Mouse (Mus musculus) gastrocnemius, postnatal 4 days (tissue): ENCODE measurements around the gene Hddc3. TPM values are rescaled to one million over a fixed set of nuclear protein-coding genes. Genes with fewer than 3 reads are reported as not detected.

Experiments
- DNase-seq, 2 experiments: peaks; one replicate each; pipeline ENCODE4 v3.0.0; 2021 to 2022; ENCODE audit warnings: low spot score in 2 of 2, mixed read lengths in 2 of 2
- total RNA-seq, 2 experiments: library from RNA; stranded (reverse); gene quantifications; 2 replicates each; pipeline ENCODE4 v1.2.3; 2021

Hddc3 gene
- total RNA-seq, 2 experiments from 2014 or later = 48.0 to 48.3 TPM

GRCm38 (mm10) chr7:80331433-80331832, 11.5 kb upstream of the Hddc3 start:
- DNase-seq = no peak

GRCm38 (mm10) chr7:80334848-80335247, 8.1 kb upstream of the Hddc3 start:
- DNase-seq = no peak

DNA sequence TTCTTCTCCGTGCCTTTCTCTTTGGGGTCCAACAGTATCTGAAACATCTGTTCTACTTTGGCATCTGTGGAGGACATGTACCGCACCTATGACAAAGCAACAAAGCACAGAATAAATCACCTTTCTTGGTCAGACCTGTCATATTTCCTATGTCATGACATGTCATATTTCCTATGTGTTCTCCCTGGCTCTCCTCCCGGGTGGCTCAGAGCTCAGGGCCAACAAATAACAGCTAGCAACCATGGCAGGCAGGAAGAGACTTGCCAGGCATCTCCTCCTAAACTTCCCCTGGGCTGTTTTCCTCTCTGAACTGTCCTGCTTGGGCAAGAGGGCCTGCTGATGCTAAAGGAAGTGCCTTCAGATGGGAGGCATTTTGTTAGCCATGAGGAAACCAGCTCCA, 6.0 kb upstream of the Hddc3 start:
- no peak for DNase-seq

- DNase-seq = no peak
Measured at GRCm38 (mm10) chr7:80339371-80339770, 3.5 kb upstream of the Hddc3 start.

DNA sequence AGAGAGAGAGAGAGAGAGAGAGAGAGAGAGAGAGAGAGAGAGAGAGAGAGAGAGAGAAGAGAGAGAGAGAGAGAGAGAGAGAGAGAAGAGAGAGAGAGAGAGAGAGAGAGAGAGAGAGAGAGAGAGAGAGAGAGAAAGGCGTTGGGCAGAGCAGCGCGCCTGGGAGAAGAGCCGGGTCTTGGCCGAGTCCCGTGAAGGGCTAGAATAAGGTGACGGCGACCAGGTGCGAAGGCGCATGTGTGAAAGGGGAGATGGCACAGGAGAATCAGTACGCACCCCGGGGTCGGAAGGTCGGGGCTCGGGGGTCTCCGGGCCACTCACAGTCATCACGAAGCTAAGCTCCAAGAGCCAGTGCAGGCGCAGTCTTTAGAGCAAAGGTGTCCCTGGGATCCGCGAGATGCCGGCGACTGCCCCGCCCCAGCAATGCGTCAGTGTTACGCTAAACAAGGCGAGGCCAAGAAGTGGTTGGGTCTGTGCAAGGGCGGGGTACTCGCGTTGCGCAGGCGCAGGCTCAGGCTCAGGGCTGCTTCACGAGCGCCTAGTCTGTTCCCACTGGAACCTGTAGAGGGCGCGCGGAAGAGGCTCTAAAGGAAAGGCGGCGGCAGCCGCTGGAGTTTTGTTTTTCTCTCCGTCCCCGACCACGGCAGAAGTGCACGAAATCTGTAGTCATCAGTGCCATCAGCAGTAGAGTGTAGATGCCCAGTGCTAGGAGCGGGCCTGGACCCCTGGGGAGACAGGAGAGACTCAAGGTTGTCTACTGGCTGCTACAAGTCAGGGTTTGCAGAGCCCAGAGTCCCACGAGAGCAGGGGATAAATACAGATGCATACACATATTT, 2.9 kb upstream of the Hddc3 start:
- DNase-seq = peak; percentile 93 to 98

DNA sequence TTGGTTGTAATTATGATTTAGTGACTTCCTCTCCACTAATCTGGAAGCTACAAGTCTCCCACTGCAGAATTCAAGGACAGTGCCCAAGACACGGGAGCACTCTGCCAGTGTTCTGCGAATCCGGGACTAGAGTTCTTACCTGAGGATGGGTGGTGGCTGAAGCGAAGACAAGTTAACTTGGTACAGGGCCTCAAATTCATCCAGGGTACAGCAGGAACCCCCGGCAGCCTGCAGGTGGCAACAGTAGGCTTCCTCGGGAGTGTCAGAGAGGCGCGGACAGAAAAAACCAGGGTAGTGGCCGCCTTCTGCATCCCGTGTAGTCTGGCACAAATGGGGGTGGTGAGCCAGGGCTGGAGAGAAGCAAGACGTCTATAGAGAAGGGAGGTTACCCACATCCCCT, 2.1 kb upstream of the Hddc3 start, which contains the start of gene Unc45a:
Unc45a (minus strand) TSS at position 213 of the 400 bp plus-strand sequence.
- DNase-seq = peak in 1 of 2 experiments; percentile 67

- DNase-seq = no peak
Measured at GRCm38 (mm10) chr7:80341793-80342192, 1.1 kb upstream of the Hddc3 start.

DNA sequence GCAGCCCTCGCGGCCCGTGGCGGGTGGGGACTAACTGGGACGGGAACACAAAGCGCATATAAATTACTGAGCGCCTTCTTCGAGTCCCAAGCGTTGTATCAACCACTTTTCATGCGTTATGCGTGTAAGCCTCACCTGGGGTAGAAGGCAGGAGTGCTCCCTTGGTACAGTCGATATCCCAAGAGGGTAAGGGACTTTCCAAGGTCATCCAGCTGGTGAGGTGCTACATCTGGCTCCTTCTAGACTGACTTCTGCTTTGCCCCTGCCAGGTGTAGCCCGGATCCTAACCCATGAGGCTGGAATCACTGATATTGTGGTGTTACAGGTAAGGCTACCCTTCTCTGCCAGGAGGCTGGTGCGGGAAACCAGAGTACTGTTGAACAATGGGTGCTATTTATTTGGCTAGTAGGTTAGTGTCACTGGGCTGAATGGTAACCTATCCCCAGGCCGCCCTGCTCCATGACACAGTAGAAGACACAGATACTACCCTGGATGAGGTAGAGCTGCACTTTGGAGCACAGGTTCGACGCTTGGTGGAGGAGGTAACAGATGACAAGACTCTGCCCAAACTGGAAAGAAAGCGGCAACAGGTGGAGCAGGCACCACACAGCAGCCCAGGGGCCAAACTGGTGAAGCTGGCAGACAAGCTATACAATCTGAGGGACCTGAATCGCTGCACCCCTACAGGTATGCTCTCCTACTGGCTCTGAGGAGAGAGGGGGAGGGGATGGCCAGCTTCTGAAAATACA, 540 bp downstream of the Hddc3 start:
- DNase-seq = no peak

- no peak for DNase-seq
Measured at GRCm38 (mm10) chr7:80346173-80346572, 3.3 kb downstream of the Hddc3 start.

DNA sequence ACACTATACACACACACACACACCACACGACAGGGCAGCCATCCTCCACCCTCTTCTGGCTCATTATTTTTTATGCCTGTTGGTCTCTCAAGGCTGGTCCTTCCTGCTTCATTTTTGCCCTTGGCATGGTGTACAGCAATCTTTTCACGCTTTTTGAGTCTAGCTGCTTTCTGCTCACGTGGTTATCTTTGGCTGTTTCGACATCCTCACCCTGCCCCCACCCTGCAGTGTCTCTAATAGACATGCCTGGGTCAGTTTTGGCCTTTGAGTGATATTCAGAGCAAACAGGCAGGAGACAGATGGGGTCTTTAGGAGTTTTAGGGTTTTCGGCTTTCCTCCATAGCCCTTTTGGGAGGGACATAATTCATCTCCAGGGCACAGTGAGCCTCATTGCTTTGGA, 3.9 kb downstream of the Hddc3 start:
- DNase-seq = no peak

GRCm38 (mm10) chr7:80347670-80348586, 5.0 kb downstream of the Hddc3 start:
- DNase-seq = no peak

- DNase-seq = no peak
Measured at GRCm38 (mm10) chr7:80350808-80351207, 7.9 kb downstream of the Hddc3 start.

GRCm38 (mm10) chr7:80352920-80353319, 10.0 kb downstream of the Hddc3 start:
- DNase-seq = no peak

DNA sequence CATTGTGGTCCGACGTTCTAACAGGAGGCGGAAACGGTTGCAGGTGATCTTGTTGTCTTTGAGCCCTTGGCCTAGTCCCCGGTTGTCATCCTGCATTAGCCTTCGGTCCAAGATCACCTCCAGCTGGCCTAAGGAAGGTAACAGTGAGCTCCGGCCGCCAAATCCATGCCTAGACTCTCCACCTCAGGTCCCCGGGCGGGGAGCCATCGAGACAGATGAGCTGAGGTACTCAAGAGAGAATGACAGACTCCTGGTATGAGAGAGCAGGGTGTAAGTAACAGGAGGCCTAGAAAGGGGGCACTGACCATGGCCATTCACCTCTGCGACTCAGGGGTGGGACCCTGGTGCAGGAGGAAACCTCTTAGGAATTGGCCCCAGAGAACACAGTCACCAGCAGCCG, 13.4 kb downstream of the Hddc3 start:
- no peak for DNase-seq

GRCm38 (mm10) chr7:80357156-80357555, 14.3 kb downstream of the Hddc3 start:
- no peak for DNase-seq

GRCm38 (mm10) chr7:80358039-80358438, 15.1 kb downstream of the Hddc3 start:
- DNase-seq = no peak

DNA sequence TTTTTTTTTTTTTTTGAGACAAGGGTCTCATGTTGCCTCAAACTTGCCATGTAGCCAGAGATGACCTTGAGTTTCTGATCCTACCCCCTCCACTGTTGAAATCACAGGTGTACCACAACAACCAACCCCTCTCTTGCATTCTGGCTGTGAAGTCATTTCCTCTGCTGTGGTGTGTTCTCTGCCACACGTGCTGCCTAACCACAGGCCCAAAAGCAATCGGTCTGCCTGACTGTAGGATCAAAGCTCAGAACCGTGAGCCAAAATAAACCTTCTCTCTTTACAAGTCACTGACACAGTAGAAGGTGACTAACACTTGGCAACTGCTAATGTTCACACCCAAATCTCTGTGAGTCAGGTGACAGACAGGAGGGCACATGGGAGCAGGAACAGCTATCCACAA, 17.5 kb downstream of the Hddc3 start:
- DNase-seq = no peak

DNA sequence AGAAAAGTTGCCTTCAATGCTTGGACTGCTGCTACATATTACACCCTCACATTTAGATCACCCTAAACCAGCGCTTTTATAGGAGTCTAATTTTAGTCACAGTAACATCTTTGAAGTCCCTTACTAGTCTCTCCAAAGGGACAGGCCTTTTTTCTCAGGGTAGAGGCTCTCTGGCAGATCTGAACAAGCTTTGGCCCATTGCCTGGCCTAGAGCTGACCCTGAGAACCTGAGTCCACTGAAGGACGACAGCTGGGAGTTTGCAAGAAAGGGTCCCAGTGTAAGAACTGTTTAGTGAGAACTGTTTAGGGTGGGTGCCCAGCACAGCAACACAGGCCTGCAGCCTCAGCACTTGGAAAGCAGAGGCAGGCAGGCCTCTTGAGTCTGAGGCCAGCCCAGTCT, 22.9 kb downstream of the Hddc3 start:
- no peak for DNase-seq

DNA sequence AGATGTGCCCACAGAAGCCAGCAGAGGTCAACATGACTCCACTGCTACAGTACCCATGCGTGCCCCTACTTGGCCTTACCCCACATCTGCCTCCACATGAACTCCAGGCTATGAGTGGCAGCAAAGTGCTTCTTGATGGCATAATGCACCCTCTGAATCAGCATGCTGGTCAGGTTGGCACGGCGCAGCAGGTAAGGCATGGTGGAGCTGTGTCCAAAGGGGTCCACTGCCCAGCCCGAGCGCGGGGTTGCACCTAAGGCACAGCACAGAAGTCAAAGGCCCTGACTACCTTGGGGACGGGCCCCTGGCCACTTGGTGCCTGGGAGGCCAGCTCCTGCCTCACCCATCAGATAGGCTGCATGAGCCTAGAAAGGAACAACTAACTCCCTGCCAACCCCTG, 24.3 kb downstream of the Hddc3 start:
- no peak for DNase-seq

DNA sequence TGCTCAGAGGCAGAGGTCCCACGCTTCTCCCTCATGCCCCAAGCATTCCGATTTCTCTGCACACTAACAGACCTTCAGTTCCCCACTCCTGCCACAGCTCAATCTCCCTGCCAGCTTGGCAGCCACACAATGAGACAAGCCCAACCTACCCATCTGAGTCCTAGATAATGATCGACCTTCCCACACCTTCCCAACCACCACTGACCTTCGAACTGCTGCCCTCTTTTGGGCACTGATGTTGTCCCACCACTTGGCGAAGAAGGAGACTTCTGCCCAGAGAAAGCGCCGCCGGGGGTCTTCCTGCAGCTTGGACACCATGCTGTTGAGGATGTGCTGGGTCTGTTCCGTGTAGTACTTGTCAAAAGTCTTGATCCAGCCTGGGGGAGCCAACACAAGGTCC, 25.1 kb downstream of the Hddc3 start:
- DNase-seq = no peak
